22 mouse cellular contexts compared by ENCODE assay signal in the genomic region with DNA sequence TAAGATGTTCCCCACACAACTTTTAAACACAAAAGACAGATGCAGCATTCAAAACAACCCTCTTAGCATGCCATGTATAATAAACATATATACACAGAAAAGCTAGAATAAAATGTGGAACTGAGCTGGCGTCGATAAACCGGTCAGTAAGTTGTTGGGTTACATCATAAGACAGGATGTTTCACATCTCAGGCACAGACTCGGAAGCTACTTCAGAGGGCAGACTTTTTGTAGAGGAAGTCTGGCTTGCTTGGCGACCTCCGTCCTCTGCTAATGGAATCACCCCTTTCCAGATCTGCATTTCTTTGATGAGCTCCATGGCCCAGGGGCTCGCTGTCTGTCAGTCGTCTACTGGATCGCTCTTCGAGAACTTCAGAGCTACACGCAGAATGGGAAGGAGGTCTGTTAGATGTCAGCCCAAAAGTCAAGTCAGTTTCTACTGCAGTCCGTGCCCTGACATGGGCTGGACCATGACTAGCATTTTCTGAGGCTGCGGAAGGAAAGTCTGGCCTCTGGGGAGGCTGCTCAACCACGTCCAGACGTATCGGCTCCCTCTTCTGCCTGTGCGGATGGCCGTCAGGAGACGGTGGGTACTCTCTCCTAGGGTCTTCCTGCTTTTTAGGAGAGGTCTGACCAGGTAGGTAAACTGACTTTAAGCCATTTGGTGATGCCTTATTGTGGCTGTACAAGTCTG. TPM values are rescaled to one million over a fixed set of nuclear protein-coding genes. Genes with fewer than 3 reads are reported as not detected.
"Had no signal": no experiment of that assay in that cellular context is flagged by ENCODE, and none has a peak within 500 bp of the region (broad histone marks: within the 10 kb centered on the region; RNA-seq: fewer than 3 reads in every experiment).

No protein-coding gene starts in this region.

- H3K4me3 ChIP-seq: limb, embryonic 13.5 days; liver, embryonic 12.5 days; midbrain, embryonic 10.5 days; myocyte; neural tube, embryonic 15.5 days had no signal

- H3K9ac ChIP-seq: limb, embryonic 13.5 days; liver, embryonic 12.5 days; neural tube, embryonic 15.5 days had no signal

- H3K27ac ChIP-seq: kidney, postnatal 0 days; limb, embryonic 13.5 days; liver, embryonic 12.5 days; midbrain, embryonic 10.5 days; neural tube, embryonic 15.5 days had no signal

- H3K4me2 ChIP-seq: limb, embryonic 13.5 days; liver, embryonic 12.5 days; neural tube, embryonic 15.5 days had no signal

- H3K27me3 ChIP-seq: limb, embryonic 13.5 days; liver, embryonic 12.5 days; neural tube, embryonic 15.5 days had no signal

- ATAC-seq: intestine, embryonic 16.5 days; liver, embryonic 12.5 days had no signal

- H3K9me3 ChIP-seq: limb, embryonic 13.5 days; liver, embryonic 12.5 days; midbrain, embryonic 10.5 days; neural tube, embryonic 15.5 days had no signal

- H3K4me1 ChIP-seq: limb, embryonic 13.5 days; liver, embryonic 12.5 days; midbrain, embryonic 10.5 days; neural tube, embryonic 15.5 days had no signal

- DNase-seq: kidney, adult 9 months; kidney, postnatal 36 days; lung, adult 18-20 months; midbrain, embryonic 14.5 days; right cerebral cortex, postnatal 4 days; spleen, adult 18-20 months; thymus, postnatal 25 days had no signal

RNA-seq across cellular contexts. Expression of a gene that starts 27.5 kb away (rescaled TPM):
- total RNA-seq: layer of hippocampus, adult 18-20 months; layer of hippocampus, postnatal 10 days; left cerebral cortex, adult 18-20 months; left cerebral cortex, postnatal 10 days; left cerebral cortex, postnatal 4 days had no signal
- polyA plus RNA-seq: intestine, embryonic 16.5 days; kidney, postnatal 0 days; limb, embryonic 13.5 days; lung, embryonic 16.5 days; midbrain, embryonic 10.5 days; midbrain, embryonic 14.5 days; neural tube, embryonic 11.5 days; neural tube, embryonic 15.5 days; stomach, embryonic 14.5 days had no signal
